Mouse (Mus musculus): ENCODE results near the gene Mbtd1.

- no peak for TF ChIP-seq CTCF (IDR thresholded peaks at IDR 0.05; ENCODE audit: low read depth, low read length)
- no peak for TF ChIP-seq POLR2A (IDR thresholded peaks at IDR 0.05; ENCODE audit: borderline replicate concordance, low read depth, low read length)
Measured at GRCm38 (mm10) chr11:93948887-93949567, 63.4 kb downstream of the Mbtd1 start.
